Mouse (Mus musculus) layer of hippocampus, postnatal 14 days (tissue): ENCODE data around the gene Slc6a5. TPM values are rescaled to one million over a fixed set of nuclear protein-coding genes. Genes with fewer than 3 reads are reported as not detected.
"Not testable (repeated sequence)": the region's sequence is repeated elsewhere in the genome, so short reads cannot be mapped to it uniquely, and the experiment has no call there.

Experiments used
- DNase-seq, 2 experiments: peaks; one replicate each; pipeline ENCODE4 v3.0.0; 2021 to 2022; ENCODE audit warnings: low spot score in 2 of 2, mixed read lengths in 1 of 2
- total RNA-seq, 2 experiments: library from RNA; stranded (reverse); gene quantifications; 2 replicates each; pipeline ENCODE4 v1.2.3; 2021

Slc6a5 gene
- total RNA-seq, 2 experiments from 2014 or later, result 0.12 to 0.14 TPM

- no peak for DNase-seq
Measured at GRCm38 (mm10) chr7:49913164-49913563, 3.2 kb downstream of the Slc6a5 start.

GRCm38 (mm10) chr7:49913728-49914328 lies 3.9 kb downstream of the Slc6a5 start:
- DNase-seq, result no peak

- no peak for DNase-seq
Measured at GRCm38 (mm10) chr7:49914946-49915345, 5.0 kb downstream of the Slc6a5 start.

GRCm38 (mm10) chr7:49915471-49915870 lies 5.5 kb downstream of the Slc6a5 start:
- DNase-seq, result no peak

- DNase-seq, result no peak
Measured at GRCm38 (mm10) chr7:49919494-49919893, 9.5 kb downstream of the Slc6a5 start.

GRCm38 (mm10) chr7:49920751-49921150 lies 10.8 kb downstream of the Slc6a5 start:
- no peak for DNase-seq

GRCm38 (mm10) chr7:49922928-49923327 lies 13.0 kb downstream of the Slc6a5 start:
- DNase-seq, result peak in 1 of 2 experiments; percentile 41

- peak; percentile 85 to 92 for DNase-seq
Measured at GRCm38 (mm10) chr7:49923376-49923775, 13.4 kb downstream of the Slc6a5 start.

GRCm38 (mm10) chr7:49928571-49928970 lies 18.6 kb downstream of the Slc6a5 start:
- DNase-seq, result no peak

GRCm38 (mm10) chr7:49929999-49930398 lies 20.1 kb downstream of the Slc6a5 start:
- DNase-seq, result no peak

- DNase-seq, result not testable (repeated sequence)
Measured at GRCm38 (mm10) chr7:49933386-49934115, 23.6 kb downstream of the Slc6a5 start.

GRCm38 (mm10) chr7:49936821-49937220 lies 26.9 kb downstream of the Slc6a5 start:
- no peak for DNase-seq

GRCm38 (mm10) chr7:49942023-49942422 lies 32.1 kb downstream of the Slc6a5 start:
- no peak for DNase-seq

GRCm38 (mm10) chr7:49942490-49942889 lies 32.5 kb downstream of the Slc6a5 start:
- DNase-seq, result no peak

GRCm38 (mm10) chr7:49946691-49947090 lies 36.7 kb downstream of the Slc6a5 start:
- no peak for DNase-seq

- DNase-seq, result peak in 1 of 2 experiments; percentile 74
Measured at GRCm38 (mm10) chr7:49953546-49954181, 43.7 kb downstream of the Slc6a5 start.

- no peak for DNase-seq
Measured at GRCm38 (mm10) chr7:49954834-49955233, 44.9 kb downstream of the Slc6a5 start.

- DNase-seq, result no peak
Measured at GRCm38 (mm10) chr7:49957142-49957541, 47.2 kb downstream of the Slc6a5 start.

- DNase-seq, result no peak
Measured at GRCm38 (mm10) chr7:49963764-49964163, 53.8 kb downstream of the Slc6a5 start.

- DNase-seq, result no peak
Measured at GRCm38 (mm10) chr7:49969516-49969915, 59.6 kb downstream of the Slc6a5 start.

- peak; percentile 14 to 41 for DNase-seq
Measured at GRCm38 (mm10) chr7:49974841-49975440, 65.0 kb downstream of the Slc6a5 start, which contains the start of gene Nell1. Nell1 (plus strand) TSS chr7:49974864.
